Mouse (Mus musculus) small intestine, adult 2 months (tissue): ENCODE results near the gene Aldh3b3.

Experiments
- CTCF ChIP-seq: fragments of 200-500 bp; IDR thresholded peaks from 2 replicates; pipeline ENCODE4 v1.5.1; 2012; ENCODE audit warnings: low read depth, mild to moderate bottlenecking, control low read depth, inconsistent platforms, low read length, moderate library complexity, mixed read lengths; ENCODE audit not compliant: insufficient replicate concordance, insufficient read length; ENCODE audit errors: extremely low read depth
- POLR2A ChIP-seq: fragments of 200-500 bp; IDR thresholded peaks from 2 replicates; pipeline ENCODE4 v1.6.1; 2012; ENCODE audit warnings: low read depth, mild to moderate bottlenecking, control low read depth, inconsistent platforms, low read length, moderate library complexity

DNA sequence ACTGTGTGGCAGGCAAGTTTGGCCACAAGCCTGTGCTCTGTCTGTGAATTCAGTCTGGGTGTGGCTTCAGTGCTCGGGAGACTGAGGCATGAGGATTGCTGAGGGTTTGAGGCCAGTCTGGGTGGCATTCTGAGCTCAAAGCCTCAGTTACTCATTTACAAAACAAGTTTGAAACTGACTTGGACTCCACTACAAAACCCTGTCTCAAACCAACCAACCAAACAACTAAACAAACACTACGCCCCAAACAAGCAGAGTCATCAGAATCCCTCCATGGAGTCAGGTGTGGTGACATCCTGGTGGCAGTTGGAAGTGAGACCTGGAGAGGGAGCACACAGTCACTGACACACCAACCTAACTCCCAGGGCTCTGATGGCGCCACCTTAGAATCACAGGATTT is 8.1 kb upstream of the Aldh3b3 start:
- TF ChIP-seq CTCF, result no peak
- no peak for TF ChIP-seq POLR2A
